Mouse (Mus musculus) hindbrain, postnatal 0 days (tissue): ENCODE results near the gene Fam171a2. TPM values are rescaled to one million over a fixed set of nuclear protein-coding genes. Genes with fewer than 3 reads are reported as not detected.

Experiments used
- ATAC-seq: fragments of 200-750 bp; cut with Nextera tagmentation; 2 replicates; pipeline ENCODE4 v1.8.0; 2017; ENCODE audit warnings: mild to moderate bottlenecking, moderate TSS enrichment, moderate library complexity
- DNase-seq: peaks from one replicate; pipeline ENCODE4 v3.0.0-alpha.2; 2015; ENCODE audit warnings: low spot score
- H3K27ac ChIP-seq: fragments of 300-500 bp; sonication (generic); 2 replicates; pipeline ENCODE4 v1.5.1; 2014; ENCODE audit warnings: mild to moderate bottlenecking
- H3K27me3 ChIP-seq: fragments of 300-500 bp; sonication (generic); 2 replicates; pipeline ENCODE4 v1.6.1; 2014; ENCODE audit warnings: low read length, mixed read lengths; ENCODE audit not compliant: insufficient read depth
- H3K36me3 ChIP-seq: fragments of 300-500 bp; sonication (generic); 2 replicates; pipeline ENCODE4 v1.6.1; 2014; ENCODE audit warnings: low read length, mixed read lengths; ENCODE audit not compliant: insufficient read depth
- H3K4me1 ChIP-seq: fragments of 300-500 bp; sonication (generic); 2 replicates; pipeline ENCODE4 v1.6.1; 2014; ENCODE audit warnings: antibody characterized with exemption, low read length, mixed read lengths; ENCODE audit not compliant: insufficient read depth
- H3K4me2 ChIP-seq: fragments of 300-500 bp; sonication (generic); 2 replicates; pipeline ENCODE4 v1.6.1; 2014; ENCODE audit warnings: low read depth, mild to moderate bottlenecking, low read length, moderate library complexity, mixed read lengths
- H3K4me3 ChIP-seq: fragments of 300-500 bp; sonication (generic); 2 replicates; pipeline ENCODE4 v1.5.1; 2014; ENCODE audit warnings: low read length
- H3K9ac ChIP-seq: fragments of 300-500 bp; sonication (generic); replicated peaks from 2 replicates; pipeline ENCODE4 v1.6.1; 2014; ENCODE audit warnings: mild to moderate bottlenecking, low read length, moderate library complexity, mixed read lengths
- H3K9me3 ChIP-seq: fragments of 300-500 bp; sonication (generic); 2 replicates; pipeline ENCODE4 v1.6.1; 2016; ENCODE audit warnings: low read length, mixed read lengths
- CTCF ChIP-seq: IDR thresholded peaks from 2 replicates; pipeline ENCODE4 v1.5.1; 2016; ENCODE audit warnings: antibody characterized with exemption, control low read depth, low read depth
- WGBS: fragments of 180-500 bp; shearing (Covaris S2); extraction: QIAGEN DNeasy Blood & Tissue Kit; methylation state at CpG from one replicate; pipeline ENCODE4 v1.1.7; 2014; 5-methylcytosine and 5-hydroxymethylcytosine counted together
- polyA plus RNA-seq: library from polyadenylated mRNA; unstranded; fragments of >200 nt; fragmentation: Nextera tagmentation; extraction: Ambion mirVana; gene quantifications from 2 replicates; pipeline ENCODE4 v1.2.1, GENCODE M21; 2015
- total RNA-seq: library from RNA; depleted of rRNA; stranded (reverse); fragments of >200 nt; gene quantifications from 2 replicates; pipeline ENCODE4 v1.2.3, GENCODE M21; 2014

The Fam171a2 gene
- total and polyA plus RNA-seq, 2 experiments from 2014 or later: 20.6 to 546 TPM

DNA sequence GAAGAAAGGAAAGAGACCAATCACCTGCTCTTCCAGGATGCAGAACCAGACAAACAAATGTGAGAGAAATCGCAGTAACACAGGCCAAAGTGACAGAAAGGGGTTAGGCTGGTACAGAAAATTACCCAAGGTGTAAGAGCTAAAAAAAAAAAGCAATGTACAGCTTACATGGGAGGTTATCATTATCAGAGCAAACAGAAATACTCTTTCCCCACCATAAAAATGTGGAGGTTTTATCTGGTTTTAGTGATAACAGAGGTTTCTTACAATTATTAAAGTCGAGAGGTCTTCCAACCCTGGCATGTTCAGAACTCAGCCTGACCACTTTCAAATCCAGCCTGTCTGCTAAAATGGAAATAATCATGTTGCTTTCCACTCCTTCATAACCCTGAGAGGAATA, 40.4 kb upstream of the Fam171a2 start:
- Histone ChIP-seq H3K4me1 (no peaks in the 10 kb centered on the region), H3K27ac (no peak overlapping the region), H3K9me3 (no peaks in the 10 kb centered on the region), H3K9ac (no peak overlapping the region), H3K4me3 (no peak overlapping the region), H3K36me3 (peaks cover 13% of the 10 kb centered on the region; the same call in 1 of the 2 replicates), H3K27me3 (no peaks in the 10 kb centered on the region), H3K4me2 (no peak overlapping the region)
- DNase-seq (no peak), ATAC-seq (no peak)
- no peak for TF ChIP-seq CTCF
- 94% methylated on average over 2 of the region's 2 CpGs for WGBS

DNA sequence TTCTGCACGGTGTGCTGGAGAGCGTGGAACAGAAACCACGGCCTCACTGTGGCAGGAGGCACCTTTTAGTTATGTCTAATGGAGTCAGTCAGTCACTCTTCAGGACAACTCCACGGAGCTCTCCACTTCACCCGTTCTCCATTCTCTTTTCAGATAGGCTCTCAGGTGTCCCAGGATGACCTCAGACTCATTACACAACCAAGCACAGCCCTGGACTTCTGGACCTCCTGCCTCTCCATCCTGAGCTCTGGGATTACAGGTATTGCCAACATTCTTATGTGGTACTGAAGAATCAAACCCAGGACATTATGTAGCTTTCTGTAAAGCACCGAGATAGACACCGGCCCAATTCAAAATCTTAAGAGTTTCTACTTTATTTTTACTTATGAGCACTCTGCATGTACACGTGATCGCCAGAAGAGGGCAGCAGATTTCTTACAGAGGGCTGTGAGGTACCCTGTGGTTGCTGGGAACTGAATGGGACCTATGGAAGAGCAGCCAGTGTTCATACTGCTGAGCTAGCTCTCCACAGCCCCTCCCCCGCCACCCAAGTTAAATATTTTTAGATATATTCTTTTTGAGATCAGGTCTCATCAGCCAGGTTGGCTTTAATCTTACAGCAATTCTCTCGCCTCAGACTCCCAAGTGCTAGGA, 39.4 kb upstream of the Fam171a2 start:
- H3K36me3 ChIP-seq: peaks cover 15% of the 10 kb centered on the region; the same call in 1 of the 2 replicates
- no peak overlapping the region for H3K4me2 ChIP-seq
- H3K27me3 ChIP-seq: no peaks in the 10 kb centered on the region
- peak; percentile 78 for TF ChIP-seq CTCF
- H3K4me1 ChIP-seq: no peaks in the 10 kb centered on the region
- ATAC-seq (peak; percentile 79), DNase-seq (peak; percentile 89)
- H3K9ac ChIP-seq: no peak overlapping the region
- no peak overlapping the region for H3K4me3 ChIP-seq
- WGBS: 70% methylated on average over 11 of the region's 11 CpGs
- no peak overlapping the region for H3K27ac ChIP-seq
- no peaks in the 10 kb centered on the region for H3K9me3 ChIP-seq

DNA sequence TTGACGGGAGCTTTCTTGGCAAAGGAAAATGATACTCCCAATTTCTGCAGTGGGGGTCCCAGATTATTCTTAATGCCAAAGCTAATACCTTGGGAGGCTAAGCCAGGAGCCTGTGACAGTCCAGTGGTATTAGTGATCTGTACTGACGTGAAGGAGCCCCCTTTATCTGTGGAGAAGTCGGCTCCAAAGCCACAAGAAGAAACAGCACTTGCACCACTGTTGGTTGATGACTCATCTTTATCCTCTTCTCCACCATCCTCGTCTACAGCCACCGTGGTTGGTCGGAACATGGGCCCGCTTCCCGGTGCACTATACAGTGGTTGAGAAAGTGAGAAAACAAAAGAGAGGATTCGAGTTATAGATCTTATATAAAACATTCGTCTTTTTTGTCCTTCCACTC, 34.3 kb upstream of the Fam171a2 start:
- no peaks in the 10 kb centered on the region for H3K27me3 ChIP-seq
- 91% methylated on average over 10 of the region's 10 CpGs for WGBS
- no peaks in the 10 kb centered on the region for H3K4me1 ChIP-seq
- no peak for DNase-seq
- peaks cover 57% of the 10 kb centered on the region for H3K36me3 ChIP-seq
- H3K4me3 ChIP-seq: no peak overlapping the region
- no peak overlapping the region for H3K27ac ChIP-seq
- no peaks in the 10 kb centered on the region for H3K9me3 ChIP-seq
- no peak for ATAC-seq
- H3K9ac ChIP-seq: no peak overlapping the region
- H3K4me2 ChIP-seq: no peak overlapping the region
- TF ChIP-seq CTCF: no peak

DNA sequence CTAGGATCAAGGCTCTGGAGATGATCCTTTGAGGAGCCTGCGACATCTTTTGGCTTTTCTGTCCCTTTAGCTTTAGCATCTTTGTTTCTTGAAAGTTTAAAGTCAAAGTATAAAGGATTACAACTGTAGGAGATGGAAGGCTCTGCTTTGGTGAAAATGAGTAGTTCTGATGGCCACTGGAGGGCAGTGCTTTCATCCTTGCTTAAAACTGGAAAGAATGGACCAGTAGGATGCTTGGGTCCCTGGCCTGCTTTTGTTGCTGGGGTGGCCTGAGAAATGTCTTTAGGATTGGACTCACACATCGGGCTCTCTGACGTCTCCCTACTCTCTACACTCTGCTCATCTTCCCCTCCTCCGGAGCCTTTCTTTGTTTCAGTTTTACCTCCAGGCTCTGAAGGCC, 33.4 kb upstream of the Fam171a2 start:
- WGBS: 85% methylated on average over 4 of the region's 4 CpGs
- no peak for ATAC-seq
- H3K27me3 ChIP-seq: no peaks in the 10 kb centered on the region
- H3K9me3 ChIP-seq: no peaks in the 10 kb centered on the region
- H3K27ac ChIP-seq: no peak overlapping the region
- TF ChIP-seq CTCF: peak; percentile 61
- H3K4me3 ChIP-seq: no peak overlapping the region
- no peaks in the 10 kb centered on the region for H3K4me1 ChIP-seq
- peaks cover 52% of the 10 kb centered on the region for H3K36me3 ChIP-seq
- DNase-seq: peak; percentile 12
- no peak overlapping the region for H3K4me2 ChIP-seq
- no peak overlapping the region for H3K9ac ChIP-seq

DNA sequence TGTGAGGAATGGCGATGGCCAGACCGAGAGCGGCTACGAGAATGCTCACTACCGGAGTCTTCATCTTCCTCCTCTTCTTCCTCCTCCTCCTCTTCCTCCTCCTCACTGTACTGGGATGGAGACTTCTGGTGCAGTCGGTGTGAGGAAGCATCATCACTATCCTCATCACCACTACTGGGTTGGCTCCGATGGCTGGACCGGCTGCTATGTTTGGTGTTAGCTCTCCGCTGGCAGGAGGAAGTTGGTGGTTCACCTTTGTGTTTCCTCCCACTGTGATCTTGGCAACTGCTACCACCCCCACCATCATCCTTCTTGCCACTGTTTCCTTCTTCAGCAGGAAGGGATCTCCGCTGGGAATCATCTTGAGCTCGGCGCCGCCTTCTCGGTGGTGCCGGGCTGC, 32.6 kb upstream of the Fam171a2 start:
- Histone ChIP-seq H3K4me3 (no peak overlapping the region), H3K4me1 (no peaks in the 10 kb centered on the region), H3K9me3 (no peaks in the 10 kb centered on the region), H3K36me3 (peaks cover 48% of the 10 kb centered on the region), H3K27me3 (no peaks in the 10 kb centered on the region), H3K9ac (no peak overlapping the region), H3K4me2 (no peak overlapping the region), H3K27ac (no peak overlapping the region)
- ATAC-seq (no peak), DNase-seq (no peak)
- 96% methylated on average over 15 of the region's 15 CpGs for WGBS
- no peak for TF ChIP-seq CTCF

DNA sequence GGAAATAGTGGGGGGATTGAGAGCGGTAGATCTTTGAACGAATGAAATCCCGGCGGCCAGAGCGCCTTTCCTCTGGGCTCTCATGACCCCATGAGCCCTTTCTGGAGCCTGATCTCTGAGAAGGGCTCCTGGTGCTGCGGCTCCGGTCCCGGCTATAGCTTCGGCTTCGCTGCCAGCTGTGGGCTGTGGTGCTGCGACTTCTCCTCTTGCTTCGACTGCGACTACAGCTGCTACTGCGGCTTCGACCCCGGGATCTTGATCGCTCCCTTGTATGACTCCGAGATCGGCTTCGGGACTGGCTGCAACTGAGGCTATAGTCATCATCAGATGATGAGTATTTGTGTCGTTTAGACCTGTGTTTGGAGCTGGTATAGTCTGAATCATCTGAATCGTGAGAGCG, 32.1 kb upstream of the Fam171a2 start:
- no peak for TF ChIP-seq CTCF
- Histone ChIP-seq H3K27me3 (no peaks in the 10 kb centered on the region), H3K9me3 (no peaks in the 10 kb centered on the region), H3K9ac (no peak overlapping the region), H3K4me2 (no peak overlapping the region), H3K4me3 (no peak overlapping the region), H3K27ac (no peak overlapping the region), H3K4me1 (no peaks in the 10 kb centered on the region), H3K36me3 (peaks cover 46% of the 10 kb centered on the region)
- 97% methylated on average over 23 of the region's 23 CpGs for WGBS
- DNase-seq (no peak), ATAC-seq (no peak)

DNA sequence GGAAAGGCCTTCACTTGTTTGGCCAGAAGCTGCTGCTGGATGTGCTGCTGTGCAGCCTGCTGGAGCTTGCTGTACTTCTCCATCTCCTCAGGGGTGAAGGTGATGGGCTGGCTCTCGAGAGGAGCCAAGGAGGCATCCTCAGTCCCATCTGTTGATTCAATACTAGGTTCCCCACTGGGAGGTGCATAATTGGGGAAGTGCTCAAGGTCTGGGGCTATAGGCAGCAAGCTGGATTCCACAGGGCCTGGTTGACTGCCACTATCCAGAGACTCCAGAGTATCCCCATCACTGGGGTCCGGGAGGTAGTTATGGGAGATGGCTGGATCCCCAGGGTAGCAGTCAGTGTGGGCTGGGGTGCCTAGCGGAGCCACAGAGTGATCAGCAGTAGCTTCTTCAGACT, 31.2 kb upstream of the Fam171a2 start:
- TF ChIP-seq CTCF: no peak
- no peak for ATAC-seq

More for the DNA sequence above, 31.2 kb upstream of the Fam171a2 start:
- Histone ChIP-seq H3K36me3 (peaks cover 44% of the 10 kb centered on the region), H3K27ac (no peak overlapping the region), H3K9ac (no peak overlapping the region), H3K27me3 (no peaks in the 10 kb centered on the region), H3K4me1 (no peaks in the 10 kb centered on the region), H3K4me3 (no peak overlapping the region), H3K4me2 (no peak overlapping the region), H3K9me3 (no peaks in the 10 kb centered on the region)
- WGBS: 82% methylated on average over 3 of the region's 3 CpGs
- no peak for DNase-seq
